Mouse (Mus musculus): ENCODE data around the gene Mrpl58.

Gene Mrpl58

GRCm38 (mm10) chr11:115424666-115425065 lies 21.1 kb downstream of the Mrpl58 start:
- no peak for DNase-seq (ENCODE audit: extremely low read depth, low read depth, low spot score)

GRCm38 (mm10) chr11:115425671-115426070 lies 22.1 kb downstream of the Mrpl58 start:
- DNase-seq (ENCODE audit: extremely low read depth, low read depth, low spot score): no peak

- DNase-seq (ENCODE audit: extremely low read depth, low read depth, low spot score): no peak
Measured at GRCm38 (mm10) chr11:115427482-115428331, 24.2 kb downstream of the Mrpl58 start.

GRCm38 (mm10) chr11:115429307-115429706 lies 25.8 kb downstream of the Mrpl58 start:
- DNase-seq (ENCODE audit: extremely low read depth, low read depth, low spot score): no peak

- no peak for DNase-seq (ENCODE audit: extremely low read depth, low read depth, low spot score)
Measured at GRCm38 (mm10) chr11:115430561-115430960, 27.0 kb downstream of the Mrpl58 start.

- DNase-seq (ENCODE audit: extremely low read depth, low read depth, low spot score): no peak
Measured at GRCm38 (mm10) chr11:115432814-115433213, 29.3 kb downstream of the Mrpl58 start.

- DNase-seq (ENCODE audit: extremely low read depth, low read depth, low spot score): no peak
Measured at GRCm38 (mm10) chr11:115433342-115433741, 29.8 kb downstream of the Mrpl58 start.

GRCm38 (mm10) chr11:115435596-115436337 lies 32.2 kb downstream of the Mrpl58 start:
- no peak for DNase-seq (ENCODE audit: extremely low read depth, low read depth, low spot score)

GRCm38 (mm10) chr11:115437571-115438122 lies 34.1 kb downstream of the Mrpl58 start:
- no peak for DNase-seq (ENCODE audit: extremely low read depth, low read depth, low spot score)

- DNase-seq (ENCODE audit: extremely low read depth, low read depth, low spot score): no peak
Measured at GRCm38 (mm10) chr11:115439326-115439725, 35.8 kb downstream of the Mrpl58 start.

- no peak for DNase-seq (ENCODE audit: extremely low read depth, low read depth, low spot score)
Measured at GRCm38 (mm10) chr11:115439906-115440595, 36.5 kb downstream of the Mrpl58 start, which contains the start of gene Trim80. Trim80 (plus strand) TSS chr11:115440545.

- DNase-seq (ENCODE audit: extremely low read depth, low read depth, low spot score): no peak
Measured at GRCm38 (mm10) chr11:115441417-115441816, 37.9 kb downstream of the Mrpl58 start.

- no peak for DNase-seq (ENCODE audit: extremely low read depth, low read depth, low spot score)
Measured at GRCm38 (mm10) chr11:115446906-115447305, 43.4 kb downstream of the Mrpl58 start.

- DNase-seq (ENCODE audit: extremely low read depth, low read depth, low spot score): no peak
Measured at GRCm38 (mm10) chr11:115447321-115447885, 43.9 kb downstream of the Mrpl58 start.

GRCm38 (mm10) chr11:115448075-115448474 lies 44.5 kb downstream of the Mrpl58 start:
- DNase-seq (ENCODE audit: extremely low read depth, low read depth, low spot score): no peak

- DNase-seq (ENCODE audit: extremely low read depth, low read depth, low spot score): no peak
Measured at GRCm38 (mm10) chr11:115448998-115449397, 45.4 kb downstream of the Mrpl58 start.

- no peak for DNase-seq (ENCODE audit: extremely low read depth, low read depth, low spot score)
Measured at GRCm38 (mm10) chr11:115450176-115450575, 46.6 kb downstream of the Mrpl58 start.

- DNase-seq (ENCODE audit: extremely low read depth, low read depth, low spot score): no peak
Measured at GRCm38 (mm10) chr11:115451781-115452241, 48.3 kb downstream of the Mrpl58 start.

- DNase-seq (ENCODE audit: extremely low read depth, low read depth, low spot score): no peak
Measured at GRCm38 (mm10) chr11:115452281-115452860, 48.8 kb downstream of the Mrpl58 start.

- no peak for DNase-seq (ENCODE audit: extremely low read depth, low read depth, low spot score)
Measured at GRCm38 (mm10) chr11:115453306-115453705, 49.8 kb downstream of the Mrpl58 start.
